Mouse (Mus musculus) embryonic facial prominence, embryonic 14.5 days (tissue): ENCODE measurements at regions not wholly inside any gene's neighbourhood (a gene's known extent, or its start where the extent isn't known, plus 50 kb on each side); places are given as distances from the start of the nearest gene placed in this dataset.
A peak's percentile ranks its signal among the peaks of the same experiment; 100 is the strongest.

Experiments
- microRNA counts: library from miRNA; unstranded; fragments of <30 nt; microRNA quantifications from one replicate; lab custom pipeline; 2017
- microRNA-seq: library from miRNA; unstranded; fragments of <30 nt; microRNA quantifications from one replicate; pipeline ENCODE4, GENCODE M21; 2016; ENCODE audit warnings: borderline number of aligned reads

MicroRNAs encoded in the stretch of these regions (microRNA counts, 519-probe panel; counts per million panel counts)
- 19.3 counts per million for microRNA mmu-miR-325 (lab: Ali Mortazavi, UCI)

Small RNAs in the stretch of these regions (microRNA-seq; reads per million reads assigned to microRNA genes)
- 33.7 reads per million, percentile 39 among the genes with 10 or more reads in this experiment for gene Mir325
